Mouse (Mus musculus): ENCODE data around the gene Crybb1. TPM values are rescaled to one million over a fixed set of nuclear protein-coding genes. Genes with fewer than 3 reads are reported as not detected.
A peak's percentile ranks its signal among the peaks of the same experiment; 100 is the strongest.

Gene Crybb1
- polyA plus RNA-seq, 3 experiments from 2014 or later, result 0.97 TPM; not detected in 2

GRCm38 (mm10) chr5:112266011-112266777 lies 10.6 kb downstream of the Crybb1 start:
- no peak for ATAC-seq

- peak; percentile 52 for ATAC-seq
These were observed 15.3 kb downstream of the Crybb1 start for GRCm38 (mm10) chr5:112270764-112271541.

DNA sequence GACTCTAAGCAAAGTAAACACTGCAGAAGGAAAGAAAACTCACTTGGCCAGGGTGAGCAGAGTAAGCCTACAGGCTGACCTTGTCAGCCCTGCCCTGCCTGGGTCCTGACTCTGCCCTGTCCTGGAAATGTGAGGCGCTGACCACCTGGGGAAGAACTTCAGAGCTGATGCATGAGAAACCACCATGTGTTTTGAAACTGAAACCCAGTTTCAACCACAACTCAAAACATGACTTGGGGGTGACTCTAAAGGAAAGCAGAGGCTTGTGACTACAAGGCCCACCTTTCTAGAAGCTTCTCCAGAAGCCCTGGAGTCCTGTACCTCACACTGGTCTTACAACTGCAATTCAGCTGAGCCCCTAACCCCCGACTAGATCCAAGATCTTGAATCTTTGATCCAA lies 17.3 kb downstream of the Crybb1 start:
- ATAC-seq, result no peak

- peak; percentile 23 for ATAC-seq
These were observed 18.3 kb downstream of the Crybb1 start for GRCm38 (mm10) chr5:112273746-112274463.

DNA sequence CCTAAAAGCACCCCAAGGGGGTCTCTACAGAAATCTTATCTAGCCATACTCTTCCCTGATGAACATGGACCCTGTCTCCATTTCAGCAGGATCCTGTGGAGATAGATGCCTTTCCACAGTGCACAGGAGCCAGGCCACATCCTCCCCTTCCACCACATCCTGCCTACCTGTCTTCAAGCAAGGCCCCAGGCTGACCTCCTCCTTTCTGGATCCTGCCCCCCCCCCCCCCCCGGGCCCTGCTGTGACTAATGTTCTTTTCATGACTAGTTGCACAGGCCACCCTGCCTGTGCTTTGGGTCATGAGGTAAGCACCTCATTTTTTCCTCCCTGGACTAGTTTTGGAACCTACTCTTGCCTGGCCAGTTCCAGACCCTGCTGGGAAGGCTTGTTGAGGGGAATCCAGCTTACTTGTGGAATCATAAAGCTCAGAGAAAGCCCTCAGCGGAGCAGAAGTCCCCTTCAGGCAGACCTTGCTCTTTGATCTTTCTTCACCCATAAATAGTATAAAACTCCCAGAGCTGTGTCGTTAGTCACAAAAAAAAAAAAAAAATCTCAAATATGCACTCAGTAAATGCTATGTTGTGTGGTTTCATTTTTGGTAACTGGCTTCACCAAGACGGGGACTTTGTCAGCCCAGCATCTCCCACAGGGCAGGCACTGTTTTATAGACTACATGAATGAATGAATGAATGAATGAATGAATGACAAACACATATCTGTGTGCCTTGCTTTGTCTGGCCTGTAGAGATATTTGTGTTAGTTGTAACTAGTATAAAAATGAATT lies 19.6 kb downstream of the Crybb1 start:
- ATAC-seq, result peak; percentile 20

DNA sequence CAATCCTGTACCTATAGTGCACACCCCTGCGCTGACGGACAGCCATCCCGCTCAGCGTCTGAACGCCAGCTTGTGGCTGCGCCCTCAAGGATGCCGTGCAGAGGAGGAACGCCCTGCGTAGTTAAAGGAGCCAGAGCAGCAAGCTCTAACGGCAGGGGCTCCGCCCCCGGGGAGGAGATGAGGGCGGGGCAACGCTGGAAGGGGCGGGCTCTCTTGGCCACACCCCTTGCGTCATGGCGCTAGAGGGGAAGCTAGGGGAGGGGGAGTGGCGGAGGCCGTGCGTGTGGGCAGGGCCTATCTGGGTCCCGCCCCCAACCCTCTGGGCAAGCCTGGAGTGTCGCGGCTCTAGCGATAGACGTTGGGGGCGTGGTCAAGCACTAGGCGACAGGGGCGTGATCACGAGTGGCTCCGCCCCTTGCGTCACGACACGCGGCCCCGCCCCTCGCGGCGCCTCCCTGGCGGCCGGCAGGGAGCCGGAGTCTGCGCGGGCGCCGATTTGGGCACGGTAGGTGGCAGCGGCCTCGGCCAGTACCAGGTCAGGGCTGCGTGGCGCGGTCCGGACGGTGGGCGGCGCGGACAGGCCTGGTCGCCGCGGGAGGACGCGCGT lies 20.8 kb downstream of the Crybb1 start, which contains the start of gene Tpst2:
Tpst2 (plus strand) TSS at position 425 of the 607 bp plus-strand sequence.
- peak; percentile 70 for ATAC-seq

- peak; percentile 2 for ATAC-seq
These were observed 21.3 kb downstream of the Crybb1 start for GRCm38 (mm10) chr5:112276907-112277348.

- ATAC-seq, result no peak
These were observed 22.4 kb downstream of the Crybb1 start for GRCm38 (mm10) chr5:112277906-112278470.

DNA sequence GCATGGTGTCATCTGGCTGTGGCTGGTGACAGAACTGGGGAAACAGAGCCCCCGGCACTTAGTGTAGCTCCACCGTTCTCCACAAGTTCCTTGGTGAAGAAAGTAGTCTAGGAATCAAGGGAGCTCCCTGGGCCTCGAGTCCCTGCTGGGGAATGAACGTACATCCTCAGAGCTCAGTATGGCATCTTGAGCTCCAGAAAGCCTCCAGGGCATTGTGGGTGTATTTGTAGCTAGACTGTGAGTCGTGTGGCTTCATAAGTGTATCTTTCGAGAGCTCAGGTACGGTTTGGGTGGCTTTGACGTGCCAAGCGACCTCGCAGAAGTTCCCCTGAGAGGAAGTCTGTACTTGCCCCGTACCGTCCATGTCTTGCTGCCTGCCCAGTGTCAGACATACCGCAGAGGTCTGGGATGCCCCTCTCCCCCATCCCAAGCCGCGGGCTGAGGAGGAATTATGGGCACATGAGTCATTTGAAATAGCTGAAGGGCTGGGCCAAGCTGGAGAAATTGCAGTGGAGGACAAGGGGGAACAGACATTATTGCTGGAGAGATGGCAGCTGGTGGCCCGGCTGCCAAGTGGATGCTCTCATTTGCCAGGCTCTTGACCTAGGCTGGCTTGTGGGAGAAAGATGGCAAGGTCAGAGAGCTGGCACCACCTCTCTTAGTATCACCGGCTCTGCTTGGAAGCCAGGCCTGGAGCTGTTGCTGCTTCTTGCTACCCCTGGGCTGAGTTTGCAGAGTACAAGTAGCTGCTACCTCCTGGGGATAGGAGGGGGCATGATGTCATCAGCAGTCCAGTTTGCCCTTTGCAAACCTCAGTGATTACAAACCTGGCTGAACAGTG lies 23.8 kb downstream of the Crybb1 start:
- ATAC-seq, result no peak

DNA sequence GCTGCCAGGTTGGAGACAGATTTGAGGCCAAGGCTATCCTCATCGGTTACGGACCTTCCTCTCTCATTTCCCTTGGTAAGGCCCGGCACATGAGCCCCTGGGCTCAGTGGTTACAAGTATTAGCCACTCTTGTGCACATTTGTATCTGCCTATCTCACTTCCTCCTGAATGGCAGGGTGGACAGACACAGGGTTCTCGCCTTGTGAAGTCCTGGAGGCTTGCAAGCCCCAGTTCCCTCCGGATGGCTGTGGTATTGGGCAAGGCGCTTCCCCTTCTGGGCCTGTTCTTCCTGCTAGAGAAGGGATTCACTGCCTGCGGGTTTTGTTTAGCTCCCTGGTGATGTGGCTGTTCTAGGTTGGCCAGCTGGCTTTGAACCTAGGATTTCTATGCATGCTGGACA lies 24.5 kb downstream of the Crybb1 start:
- ATAC-seq, result no peak

GRCm38 (mm10) chr5:112280863-112281660 lies 25.4 kb downstream of the Crybb1 start:
- no peak for ATAC-seq

GRCm38 (mm10) chr5:112281676-112282075 lies 26.1 kb downstream of the Crybb1 start:
- ATAC-seq, result no peak

DNA sequence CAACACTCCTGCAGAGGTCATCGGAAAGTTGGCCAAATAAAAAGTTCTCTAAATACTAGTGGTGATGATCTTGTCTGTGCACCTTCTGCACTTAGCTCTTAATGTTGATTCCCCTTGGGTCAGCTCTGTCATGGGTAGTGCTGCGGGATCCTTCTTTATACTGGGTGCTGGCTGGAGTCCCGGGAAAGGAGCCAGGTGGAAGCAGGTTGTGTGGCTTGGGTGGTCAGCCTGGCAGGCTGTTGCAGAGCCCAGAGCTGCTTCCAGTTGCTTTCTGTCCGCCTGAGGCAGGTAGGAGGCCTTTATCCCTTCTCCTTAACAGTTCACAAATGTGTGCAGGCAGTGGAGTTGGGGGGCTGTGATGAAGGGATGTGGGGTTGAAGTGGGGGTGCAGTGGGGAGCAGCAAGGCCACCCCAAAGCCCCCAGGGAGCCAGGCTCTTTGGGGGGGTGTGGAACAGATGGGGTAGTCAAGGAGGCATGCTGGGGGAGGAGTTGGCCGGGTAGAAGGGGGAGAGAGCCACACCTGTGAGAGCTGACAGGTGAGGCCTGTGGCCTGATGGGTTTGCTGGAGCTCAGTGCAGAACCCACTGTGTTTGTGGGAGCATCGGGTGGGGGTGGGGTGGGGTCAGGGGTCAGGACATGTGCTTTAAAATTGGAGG lies 26.6 kb downstream of the Crybb1 start:
- no peak for ATAC-seq

DNA sequence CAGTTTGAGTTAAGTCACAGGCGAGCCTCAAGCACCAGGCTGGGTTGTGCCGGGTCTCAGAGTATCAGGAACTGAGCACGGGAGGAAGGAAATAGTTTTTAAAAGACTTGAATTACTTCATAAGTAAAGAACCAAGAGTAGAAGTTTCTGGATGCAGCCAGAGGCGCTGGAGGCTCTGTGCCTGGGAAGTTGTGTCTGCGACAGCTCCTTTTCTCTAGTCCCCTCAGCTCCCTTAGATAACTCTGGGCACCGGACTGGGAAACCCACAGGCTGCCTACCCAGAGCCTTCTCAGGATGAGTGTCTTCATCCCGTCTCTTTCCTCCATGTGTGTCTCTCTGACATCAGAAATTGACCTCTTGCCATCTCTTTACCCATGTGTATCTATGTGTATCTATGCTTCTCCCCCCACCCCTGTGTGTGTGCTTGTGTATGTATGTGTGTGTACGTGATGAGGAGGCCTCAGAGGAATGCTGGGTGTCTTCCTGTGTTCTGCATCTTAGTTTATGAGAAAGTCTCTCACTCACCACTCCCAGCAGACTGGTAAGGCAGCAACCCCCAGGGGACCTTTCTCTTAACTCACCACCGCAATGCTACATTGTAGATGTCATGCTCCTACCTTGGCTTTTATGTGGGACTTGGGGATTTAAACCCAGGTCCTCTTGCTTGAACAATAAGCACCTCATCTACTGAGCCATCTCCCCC lies 27.3 kb downstream of the Crybb1 start:
- no peak for ATAC-seq

GRCm38 (mm10) chr5:112283543-112284202 lies 28.1 kb downstream of the Crybb1 start:
- no peak for ATAC-seq

- no peak for ATAC-seq
These were observed 28.6 kb downstream of the Crybb1 start for GRCm38 (mm10) chr5:112284203-112284582.

GRCm38 (mm10) chr5:112285548-112286085 lies 30.0 kb downstream of the Crybb1 start:
- ATAC-seq, result no peak

DNA sequence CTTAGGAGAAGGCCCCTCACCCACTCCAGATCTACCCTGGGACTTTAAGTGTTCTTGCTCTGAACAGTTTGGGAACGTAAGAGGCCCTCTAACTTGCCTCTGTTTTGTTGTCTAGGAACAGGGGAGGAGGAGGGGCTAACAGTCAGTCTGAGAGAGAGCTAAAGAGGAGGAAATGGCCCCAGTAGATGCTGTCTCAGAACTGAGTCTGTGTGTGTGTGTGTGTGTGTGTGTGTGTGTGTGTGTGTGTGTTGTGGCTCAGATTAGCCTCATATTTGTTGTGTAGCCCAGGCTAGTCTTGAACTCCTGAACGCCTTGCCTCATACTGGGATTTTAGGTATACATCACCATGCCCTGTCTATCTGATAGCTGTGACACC lies 31.0 kb downstream of the Crybb1 start:
- ATAC-seq, result peak; percentile 51

Measured in inflammation-experienced regulatory T-cells, adult 6 months (primary cell).